In the genomic region with DNA sequence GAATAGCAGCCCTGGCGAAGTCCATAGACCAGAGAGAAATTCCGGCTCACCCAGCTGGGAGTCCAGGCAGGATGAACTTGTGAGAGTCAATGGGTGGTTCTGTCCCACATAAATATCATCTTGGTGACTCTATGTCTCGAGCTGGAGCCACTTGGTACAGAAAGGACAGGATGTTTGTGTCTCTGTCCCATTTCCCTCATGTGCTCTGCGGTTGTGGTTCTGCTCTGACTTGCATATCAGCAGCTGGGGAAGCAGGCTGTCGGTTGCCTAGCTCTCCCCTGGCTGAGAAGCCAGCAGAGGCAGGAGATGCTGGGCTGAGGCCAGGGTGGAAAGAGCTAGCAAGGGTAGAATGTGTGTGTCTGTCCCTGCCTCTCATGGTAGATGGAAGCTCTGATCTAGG, we compare ENCODE assay signal across 9 mouse cellular contexts. TPM values are rescaled to one million over a fixed set of nuclear protein-coding genes. Genes with fewer than 3 reads are reported as not detected.
DNase-seq lines count a peak whose midpoint lies in the region; ATAC-seq and TF ChIP-seq lines count a peak whose summit lies in the region.
"Had no signal": no experiment of that assay in that cellular context is flagged by ENCODE, and none has a peak within 500 bp of the region (broad histone marks: within the 10 kb centered on the region; RNA-seq: fewer than 3 reads in every experiment).

A gene (minus strand): TSS at position 156 of the 400 bp plus-strand sequence.

- no peak for ATAC-seq in heart, embryonic 16.5 days (replicated peaks; ENCODE audit: extremely low read depth, insufficient read depth, low FRiP score)

- H3K4me2 ChIP-seq in heart, embryonic 16.5 days (ENCODE audit: low read depth, low read length), result peak within 1 kb of the TSS; percentile 10; the same call in 1 of the 2 replicates

- no peaks in the 10 kb centered on the region for H3K9me3 ChIP-seq in heart, embryonic 16.5 days (replicated peaks; ENCODE audit: control insufficient read depth, low read length)

- H3K36me3 ChIP-seq in heart, embryonic 16.5 days (ENCODE audit: control insufficient read depth, insufficient read depth), result no peaks in the 10 kb centered on the region

- H3K27ac ChIP-seq in left cerebral cortex, adult 2 months, result peak within 1 kb of the TSS; percentile 36; the same call in 1 of the 2 replicates
- peak within 1 kb of the TSS; percentile 59 for H3K27ac ChIP-seq in heart, embryonic 16.5 days (ENCODE audit: low read length)

- H3K9ac ChIP-seq in heart, embryonic 16.5 days (ENCODE audit: low read length), result no peak within 1 kb of the TSS; the same call in 1 of the 2 replicates

- intact Hi-C loops in left cerebral cortex, adult 2 months (cut with DNase I), result no loop called here

- no peak within 1 kb of the TSS for H3K4me3 ChIP-seq in left cerebral cortex, adult 2 months
- no peak within 1 kb of the TSS for H3K4me3 ChIP-seq in heart, embryonic 16.5 days (ENCODE audit: low read length)

- no peak for TF ChIP-seq CTCF in left cerebral cortex, adult 2 months (IDR thresholded peaks at IDR 0.05)

- no peak for DNase-seq in left cerebral cortex, adult 2 months (ENCODE audit: extremely low spot score in 1 of 2, low spot score in 2 of 2)
- no peak for DNase-seq in left cerebral cortex, adult 18-20 months (ENCODE audit: low spot score in 2 of 2)
- peak; percentile 67 to 69 for DNase-seq in lung, postnatal 4 days
- DNase-seq in thymus, postnatal 25 days, result peak; percentile 81
- no peak for DNase-seq in left cerebral cortex, adult 8-10 months (ENCODE audit: low spot score in 2 of 2)
- no peak for DNase-seq in right cerebral cortex, postnatal 36 days (ENCODE audit: low spot score in 2 of 2)
- DNase-seq in embryo, embryonic 9.5 days (ENCODE audit: extremely low spot score), result no peak

- peaks cover 4% of the 10 kb centered on the region; the same call in 1 of the 2 replicates for H3K27me3 ChIP-seq in heart, embryonic 16.5 days (ENCODE audit: control insufficient read depth, insufficient read depth, low read length)

- H3K4me1 ChIP-seq in heart, embryonic 16.5 days (ENCODE audit: control insufficient read depth, insufficient read depth, low read length), result peaks cover 13% of the 10 kb centered on the region

- WGBS in heart, embryonic 16.5 days, result 45% methylated on average over 5 of the region's 5 CpGs

RNA-seq across cellular contexts. Expression of the gene that starts here (rescaled TPM):
- not detected for total RNA-seq in left cerebral cortex, adult 2 months (2021)
- total RNA-seq in left cerebral cortex, adult 18-20 months (2021), result not detected
- 0.22 and 0.26 TPM in 2 replicates for polyA plus RNA-seq in heart, embryonic 16.5 days (2015; fragmentation: Nextera tagmentation; extraction: Ambion mirVana)
- under 1 TPM in 1 of 4 experiments, not detected in 3; 0.21 TPM for total RNA-seq in left cerebral cortex, adult 8-10 months (2022)
- polyA plus RNA-seq: stomach, embryonic 14.5 days had no signal

Comparison
In these comparisons a context has a peak if more than half of its experiments do, and no peak if none do; other contexts are left out.
1. DNase-seq: peak in lung, postnatal 4 days (2 of 2) and thymus, postnatal 25 days (single experiment); none in left cerebral cortex, adult 2 months (0 of 2), left cerebral cortex, adult 18-20 months (0 of 2), left cerebral cortex, adult 8-10 months (0 of 2), right cerebral cortex, postnatal 36 days (0 of 2) and embryo, embryonic 9.5 days (single experiment).